Mouse (Mus musculus): Measurements from ENCODE around the gene Pou2f2.
A peak's percentile ranks its signal among the peaks of the same experiment; 100 is the strongest.

The Pou2f2 gene

GRCm38 (mm10) chr7:25179606-25180161, at the start of gene Pou2f2:
TSS of gene Pou2f2 (minus strand) at chr7:25179726.
- peak; percentile 95 for DNase-seq (ENCODE audit: low read depth, low spot score)

- DNase-seq (ENCODE audit: low read depth, low spot score): peak; percentile 58
These were observed 48.2 kb upstream of the Pou2f2 start for GRCm38 (mm10) chr7:25227523-25228300.

GRCm38 (mm10) chr7:25222275-25222967, 42.9 kb upstream of the Pou2f2 start:
- DNase-seq (ENCODE audit: low read depth, low spot score): no peak

- peak; percentile 99 for DNase-seq (ENCODE audit: low read depth, low spot score)
These were observed 41.8 kb upstream of the Pou2f2 start, which contains the start of gene Zfp526 for GRCm38 (mm10) chr7:25221102-25221883. TSS of gene Zfp526 (plus strand) at chr7:25221425.

- DNase-seq (ENCODE audit: low read depth, low spot score): no peak
These were observed 41.1 kb upstream of the Pou2f2 start, which contains the start of gene Dedd2 for GRCm38 (mm10) chr7:25220457-25221101. TSS of gene Dedd2 (minus strand) at chr7:25220615.

- DNase-seq (ENCODE audit: low read depth, low spot score): peak; percentile 99
These were observed 40.4 kb upstream of the Pou2f2 start for GRCm38 (mm10) chr7:25219756-25220456.

GRCm38 (mm10) chr7:25219416-25219750, 39.9 kb upstream of the Pou2f2 start:
- DNase-seq (ENCODE audit: low read depth, low spot score): no peak

GRCm38 (mm10) chr7:25218705-25219415, 39.3 kb upstream of the Pou2f2 start:
- DNase-seq (ENCODE audit: low read depth, low spot score): peak; percentile 67

GRCm38 (mm10) chr7:25217653-25218395, 38.3 kb upstream of the Pou2f2 start:
- DNase-seq (ENCODE audit: low read depth, low spot score): no peak

- no peak for DNase-seq (ENCODE audit: low read depth, low spot score)
These were observed 34.6 kb upstream of the Pou2f2 start for GRCm38 (mm10) chr7:25214172-25214571.

GRCm38 (mm10) chr7:25213099-25213498, 33.6 kb upstream of the Pou2f2 start:
- no peak for DNase-seq (ENCODE audit: low read depth, low spot score)

GRCm38 (mm10) chr7:25210482-25210881, 31.0 kb upstream of the Pou2f2 start:
- DNase-seq (ENCODE audit: low read depth, low spot score): no peak

GRCm38 (mm10) chr7:25209161-25209622, 29.7 kb upstream of the Pou2f2 start:
- no peak for DNase-seq (ENCODE audit: low read depth, low spot score)

GRCm38 (mm10) chr7:25206094-25206830, 26.7 kb upstream of the Pou2f2 start:
- no peak for DNase-seq (ENCODE audit: low read depth, low spot score)

GRCm38 (mm10) chr7:25205355-25206093, 26.0 kb upstream of the Pou2f2 start:
- DNase-seq (ENCODE audit: low read depth, low spot score): no peak

GRCm38 (mm10) chr7:25203624-25204023, 24.1 kb upstream of the Pou2f2 start:
- DNase-seq (ENCODE audit: low read depth, low spot score): no peak

GRCm38 (mm10) chr7:25197384-25198018, 18.0 kb upstream of the Pou2f2 start:
- peak; percentile 22 for DNase-seq (ENCODE audit: low read depth, low spot score)
